Mouse (Mus musculus) ovary, postnatal 10 days (tissue): ENCODE data around the gene Bcl2l1.

Source experiments
- DNase-seq: peaks from one replicate; pipeline ENCODE4 v3.0.0; 2022; ENCODE audit warnings: low spot score

Gene Bcl2l1

DNA sequence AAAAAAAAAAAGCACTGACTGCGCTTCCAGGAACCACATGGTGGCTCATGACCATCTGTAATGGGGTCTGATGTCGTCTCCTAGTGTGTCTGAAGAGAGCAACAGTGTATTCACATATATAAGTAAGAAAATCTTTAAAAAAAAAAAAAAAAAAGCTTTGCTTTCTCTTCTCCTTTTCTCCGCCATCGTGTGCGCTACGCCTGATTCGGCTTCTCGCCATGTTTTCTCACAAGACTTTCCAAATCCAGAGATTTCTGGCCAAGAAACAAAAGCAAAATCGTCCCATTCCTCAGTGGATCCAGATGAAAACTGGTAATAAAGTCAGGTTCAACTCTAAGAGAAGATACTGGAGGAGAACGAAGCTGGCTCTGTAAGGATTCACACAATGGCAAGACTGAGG lies 29.2 kb downstream of the Bcl2l1 start:
- DNase-seq = no peak

DNA sequence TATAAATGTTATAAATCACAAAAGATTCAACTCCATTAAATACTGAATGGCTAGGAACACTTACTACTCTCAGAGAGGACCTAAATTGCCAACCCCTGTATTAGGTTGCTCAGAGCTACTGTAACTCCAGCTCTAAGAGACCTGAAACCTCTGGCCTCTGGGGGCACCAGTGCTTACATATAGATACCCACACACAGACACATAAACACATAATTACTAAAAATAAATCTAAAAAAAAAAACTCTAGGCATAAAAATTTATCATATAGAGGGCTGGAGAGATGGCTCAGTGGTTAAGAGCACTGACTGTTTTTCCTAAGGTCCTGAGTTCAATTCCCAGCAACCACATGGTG lies 30.8 kb downstream of the Bcl2l1 start:
- no peak for DNase-seq

DNA sequence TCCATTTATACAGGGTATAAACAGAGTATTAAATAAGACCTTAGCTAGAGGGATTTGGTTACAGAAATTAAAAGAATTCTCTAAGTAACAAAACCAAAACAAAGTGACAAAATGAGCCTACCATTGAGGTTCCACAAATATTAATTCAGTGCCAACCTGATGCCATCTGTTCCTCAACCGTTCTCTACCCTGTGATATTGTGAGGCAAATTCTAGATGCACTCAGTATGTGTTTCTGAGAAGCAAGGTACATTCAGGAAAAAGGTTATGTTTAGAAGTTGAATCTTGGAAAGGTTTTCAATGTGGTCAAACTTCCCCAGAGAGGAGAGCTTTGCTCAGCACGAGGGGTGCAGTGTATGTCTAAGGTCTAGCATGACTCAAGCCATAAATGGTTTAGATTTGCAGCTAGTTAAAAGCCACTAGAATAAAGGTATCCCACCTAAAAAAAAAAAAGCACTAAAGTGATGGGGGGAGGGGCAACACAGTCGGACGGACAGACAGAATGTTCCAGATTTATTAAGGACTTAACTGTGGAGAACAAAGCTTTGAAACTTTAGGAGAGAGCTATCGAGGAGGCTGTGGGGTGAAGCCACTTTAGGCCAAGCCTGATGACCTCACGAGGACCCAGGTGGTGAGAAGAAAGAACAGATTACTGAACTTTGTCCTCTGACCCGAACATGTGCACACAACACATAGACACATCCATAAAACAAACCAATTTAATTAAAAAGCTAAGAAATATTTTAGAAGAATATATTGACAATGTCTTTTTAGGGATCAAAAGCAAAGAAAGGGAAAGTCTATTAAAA lies 31.4 kb downstream of the Bcl2l1 start:
- no peak for DNase-seq

DNA sequence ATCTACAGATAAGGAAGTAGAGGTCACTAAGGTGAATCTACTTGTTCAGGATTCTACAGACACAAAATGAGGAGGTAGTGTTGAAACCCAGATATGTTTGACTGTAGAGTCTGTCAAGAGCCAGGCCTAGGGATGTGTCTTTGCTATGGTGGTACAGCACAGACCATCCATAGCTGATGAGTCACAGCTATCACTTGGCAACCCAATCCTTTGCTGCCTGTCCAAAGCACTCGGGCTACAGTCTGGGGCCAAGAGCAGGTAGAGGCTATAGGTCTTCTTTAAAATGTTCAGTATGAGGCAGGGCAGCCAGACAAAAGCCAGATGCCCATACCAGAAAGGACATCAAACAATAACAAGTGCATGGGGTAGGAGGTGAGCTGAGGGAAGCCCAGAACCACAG lies 33.9 kb downstream of the Bcl2l1 start:
- no peak for DNase-seq

DNA sequence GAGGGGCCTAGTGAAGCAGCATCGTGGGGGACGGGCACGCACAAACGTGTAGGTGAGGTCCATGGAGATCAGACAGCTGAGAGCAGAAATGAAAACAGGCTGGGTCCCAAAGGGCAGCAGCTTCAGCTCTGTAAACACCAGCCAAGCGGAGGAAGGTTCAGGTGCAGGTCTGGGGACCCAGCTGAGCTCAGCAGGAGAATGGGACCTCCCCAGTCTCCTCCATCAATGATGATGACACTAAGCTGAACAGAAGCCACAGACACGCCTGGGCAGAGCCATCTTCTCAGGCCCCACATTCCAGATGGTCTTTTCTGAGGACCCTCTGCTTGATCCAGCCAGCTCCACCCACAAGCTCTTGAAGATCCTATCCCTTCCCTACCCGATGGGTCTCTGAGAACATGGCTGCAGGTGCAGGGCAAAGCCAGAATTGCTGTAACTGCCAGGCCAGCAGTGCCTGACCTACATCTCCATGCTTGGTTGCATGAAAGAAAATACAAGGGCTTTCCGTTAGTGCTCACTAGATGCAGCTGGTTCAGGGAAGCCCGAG lies 37.2 kb downstream of the Bcl2l1 start:
- no peak for DNase-seq

DNA sequence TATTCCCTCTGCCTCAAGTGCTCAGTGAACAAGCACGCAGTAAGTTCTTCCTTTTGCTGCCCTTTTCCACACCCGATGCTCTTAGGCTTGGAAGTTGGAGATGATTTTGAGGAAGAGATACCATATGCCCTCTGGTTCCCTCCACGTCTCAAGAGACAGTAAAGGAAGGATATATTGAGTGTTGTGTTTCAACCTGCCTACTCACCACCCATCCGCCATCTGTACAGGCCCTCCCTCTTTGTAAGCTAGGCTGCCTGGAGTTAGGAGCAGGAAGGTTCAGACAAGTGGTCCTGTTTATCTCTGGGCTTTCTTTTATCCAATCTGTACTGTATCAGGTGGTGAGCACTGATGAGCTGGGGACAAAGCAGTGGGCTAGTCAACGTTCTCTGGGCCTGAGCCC lies 38.1 kb downstream of the Bcl2l1 start:
- no peak for DNase-seq

DNA sequence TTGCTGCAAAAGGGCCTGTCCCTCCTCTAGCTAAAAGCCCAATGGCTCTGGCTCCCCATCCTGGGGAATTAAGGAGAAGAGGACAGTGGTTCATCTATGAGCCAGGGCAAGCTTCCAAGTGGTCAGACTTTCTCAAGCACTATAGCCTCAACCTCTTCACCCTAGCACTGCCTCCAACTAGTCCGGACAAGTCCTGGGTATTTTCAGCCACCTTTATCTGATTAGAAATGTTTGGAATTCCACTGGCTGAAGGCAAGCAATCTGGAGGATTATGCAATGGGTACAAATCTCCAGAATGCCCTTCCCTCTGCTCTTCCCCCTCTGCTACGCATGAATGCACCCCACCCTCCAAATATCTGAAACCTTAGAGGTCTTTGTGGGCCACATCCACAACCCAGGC lies 39.1 kb downstream of the Bcl2l1 start:
- DNase-seq = no peak

DNA sequence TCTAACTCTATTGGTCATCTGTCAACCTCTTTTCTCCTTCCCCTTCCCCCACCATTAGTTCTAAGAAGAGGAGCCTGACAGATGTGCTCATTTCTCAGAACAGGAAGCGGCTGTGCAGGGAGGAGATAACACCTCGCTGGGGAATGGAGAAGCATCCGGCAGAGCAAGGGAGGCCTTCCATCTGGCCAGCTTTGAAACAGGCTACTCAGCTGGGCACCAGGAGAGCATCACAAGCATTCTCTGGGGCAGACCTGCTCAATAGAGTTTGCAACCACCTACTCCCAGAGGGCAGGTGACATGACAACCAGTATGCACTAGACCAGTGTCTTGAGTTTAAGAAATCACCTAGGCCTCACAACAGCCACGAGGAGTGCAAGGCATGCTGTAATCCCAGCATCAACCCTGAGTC lies 41.9 kb downstream of the Bcl2l1 start:
- DNase-seq = no peak

DNA sequence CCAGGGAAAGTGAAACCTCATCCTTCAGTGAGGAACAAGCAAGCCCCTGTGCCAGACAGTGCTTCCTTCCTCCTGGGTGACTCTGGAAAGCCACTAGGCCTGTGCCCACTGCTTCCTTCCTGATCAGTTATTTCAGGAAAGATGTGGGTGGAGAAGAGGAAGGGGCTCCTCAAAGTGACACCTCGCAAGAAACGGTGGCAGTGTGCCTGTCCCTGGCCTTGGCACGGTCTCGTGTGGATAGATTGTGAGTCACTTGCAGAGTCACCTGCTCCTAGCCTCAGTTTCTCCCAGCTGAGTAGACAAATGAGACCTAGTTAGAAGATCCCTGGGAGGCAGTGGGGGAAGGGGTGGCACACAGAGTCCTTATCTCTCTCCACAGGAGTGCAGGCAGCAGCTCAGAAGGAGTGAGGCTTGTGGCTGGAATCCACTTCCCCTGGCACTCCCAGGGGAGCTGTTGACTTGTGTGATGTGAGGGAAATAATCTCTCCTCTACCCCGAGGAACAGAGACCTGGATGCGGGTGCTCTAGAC lies 42.6 kb downstream of the Bcl2l1 start:
- no peak for DNase-seq

DNA sequence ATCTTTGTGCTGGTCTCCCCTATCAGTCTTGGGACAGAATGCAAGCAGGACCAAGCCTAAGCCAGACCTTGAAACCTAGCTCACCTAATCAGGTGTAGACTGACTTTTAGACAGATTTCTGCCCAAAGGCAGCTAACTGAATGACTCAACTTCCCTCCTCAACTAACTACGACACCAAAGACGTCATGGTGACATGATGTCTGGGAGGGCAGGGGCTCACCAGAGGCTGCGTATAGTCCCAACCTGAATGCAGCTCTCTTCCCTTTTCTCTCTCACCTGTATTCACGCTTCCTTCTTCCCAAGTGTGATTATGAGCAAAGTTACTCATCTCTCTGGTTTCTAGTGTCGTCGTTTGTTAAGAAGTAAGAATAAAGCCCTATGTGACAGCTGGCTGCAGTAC lies 44.0 kb downstream of the Bcl2l1 start:
- no peak for DNase-seq

DNA sequence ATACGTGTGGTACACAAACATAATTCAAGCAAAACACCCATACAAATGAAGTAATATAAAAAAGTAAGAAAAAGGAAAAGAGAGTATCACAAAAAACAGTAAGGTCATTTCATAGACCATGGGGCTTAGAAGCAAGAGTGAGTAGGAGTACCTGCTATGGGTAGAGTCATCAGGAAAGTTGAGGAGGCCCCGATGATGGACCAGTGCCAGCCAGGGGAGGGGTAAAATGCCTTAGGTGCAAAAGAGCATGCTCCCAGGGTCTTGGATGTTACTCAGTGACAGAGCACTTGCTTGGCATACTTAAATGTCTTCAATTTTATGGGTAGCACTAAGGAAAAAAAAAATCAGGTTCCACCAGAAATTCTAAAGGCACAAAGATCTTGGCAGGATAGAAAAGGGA lies 44.4 kb downstream of the Bcl2l1 start:
- no peak for DNase-seq

DNA sequence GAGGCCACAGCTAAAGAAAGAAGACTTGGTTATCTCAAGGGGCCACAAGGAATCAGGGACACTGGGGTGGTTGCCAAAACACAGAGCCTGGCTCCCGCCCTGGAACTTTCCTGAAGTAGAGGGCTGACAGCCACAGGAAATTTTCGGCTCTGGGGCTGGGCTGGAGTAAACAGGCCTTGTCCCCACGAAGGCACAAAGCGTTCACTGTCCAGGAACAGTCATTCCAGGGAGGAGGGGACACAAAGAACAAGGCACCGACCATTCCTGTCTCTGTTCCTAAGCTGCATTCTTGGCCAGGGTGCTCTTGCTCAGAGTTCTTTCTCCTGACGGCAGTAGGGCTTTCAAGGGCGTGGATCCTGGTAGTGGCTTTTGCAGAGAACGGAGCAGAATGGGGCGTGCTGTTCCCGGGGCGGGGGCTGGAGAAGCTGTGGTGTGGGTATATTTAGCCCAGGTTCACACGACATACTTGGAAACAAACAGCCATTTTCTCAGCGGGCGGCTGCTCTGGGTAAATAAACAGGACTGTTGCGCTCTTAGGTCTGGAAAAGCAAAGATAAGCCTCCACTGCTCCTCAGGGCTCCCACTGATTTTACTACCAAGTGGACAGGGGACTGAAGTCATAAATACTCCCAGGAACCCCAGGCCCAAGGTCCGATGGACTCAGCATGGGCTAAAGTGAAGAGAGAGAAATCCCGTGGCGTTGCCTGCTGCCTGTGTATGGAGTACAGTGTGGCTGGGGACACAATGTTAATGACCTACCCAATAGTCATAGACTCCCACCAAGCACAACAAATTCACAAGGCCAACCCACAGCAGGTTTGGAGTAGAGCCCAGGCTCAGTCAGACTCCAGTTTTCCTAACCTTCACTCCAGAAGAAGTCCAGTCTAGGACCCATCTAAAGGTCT lies 45.8 kb downstream of the Bcl2l1 start:
- DNase-seq = no peak

DNA sequence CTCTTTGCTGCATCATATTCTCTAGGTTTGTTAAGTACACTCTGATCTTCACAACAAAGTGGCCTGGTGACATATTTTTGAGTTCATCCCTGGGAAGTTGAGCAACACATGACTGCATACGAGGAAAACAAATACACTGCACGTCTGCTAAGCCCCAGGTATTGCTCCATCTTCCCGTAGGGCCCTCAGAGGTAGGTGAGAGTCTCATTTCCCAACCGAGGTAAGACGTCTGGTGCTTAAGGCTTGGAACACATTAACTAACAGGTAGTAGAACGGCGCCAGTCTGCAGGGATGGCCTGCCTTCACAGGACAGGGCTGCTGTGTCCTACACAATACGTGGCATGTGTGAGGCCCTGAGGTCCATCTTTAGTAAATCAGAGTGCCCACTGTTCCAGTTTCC lies 46.9 kb downstream of the Bcl2l1 start:
- DNase-seq = no peak

DNA sequence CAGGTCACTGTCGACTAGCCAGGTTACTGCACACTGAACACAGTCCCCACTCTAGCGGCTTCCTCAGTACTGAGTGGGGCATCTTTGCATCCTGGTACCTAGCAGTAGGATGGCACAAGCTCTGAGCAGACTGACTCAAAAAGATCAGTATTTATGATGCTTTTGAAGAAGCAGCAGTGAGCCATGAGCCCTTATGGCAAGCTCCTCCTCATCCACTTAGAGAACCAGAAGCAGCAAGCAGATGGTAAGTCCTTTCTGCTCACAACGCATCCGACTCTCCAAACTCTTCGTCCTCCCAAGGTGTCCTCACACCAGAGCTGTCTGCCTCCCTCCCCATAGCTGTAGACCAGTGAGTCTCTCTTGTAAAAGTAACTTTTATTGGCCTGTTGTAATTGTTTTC lies 48.3 kb downstream of the Bcl2l1 start:
- no peak for DNase-seq

DNA sequence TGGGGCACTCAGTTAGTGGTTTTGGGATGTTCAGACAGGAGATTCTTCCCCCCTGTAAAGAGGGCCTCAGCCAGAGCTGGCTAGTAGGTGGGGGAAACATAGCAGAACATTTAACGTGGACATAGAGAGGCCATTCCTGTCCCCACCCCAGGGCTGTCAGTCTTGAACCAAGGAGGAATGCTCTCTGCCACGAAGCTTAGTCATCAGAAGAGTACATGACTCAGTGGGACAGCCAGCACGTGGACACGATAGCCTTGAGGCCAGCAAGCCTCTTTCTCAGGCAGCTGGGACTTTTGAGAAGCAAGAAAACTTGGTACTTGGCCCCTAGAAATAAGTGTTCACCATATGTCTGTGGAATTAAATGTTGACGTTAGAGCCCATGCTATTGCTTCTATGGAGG lies 48.9 kb downstream of the Bcl2l1 start:
- DNase-seq = no peak

DNA sequence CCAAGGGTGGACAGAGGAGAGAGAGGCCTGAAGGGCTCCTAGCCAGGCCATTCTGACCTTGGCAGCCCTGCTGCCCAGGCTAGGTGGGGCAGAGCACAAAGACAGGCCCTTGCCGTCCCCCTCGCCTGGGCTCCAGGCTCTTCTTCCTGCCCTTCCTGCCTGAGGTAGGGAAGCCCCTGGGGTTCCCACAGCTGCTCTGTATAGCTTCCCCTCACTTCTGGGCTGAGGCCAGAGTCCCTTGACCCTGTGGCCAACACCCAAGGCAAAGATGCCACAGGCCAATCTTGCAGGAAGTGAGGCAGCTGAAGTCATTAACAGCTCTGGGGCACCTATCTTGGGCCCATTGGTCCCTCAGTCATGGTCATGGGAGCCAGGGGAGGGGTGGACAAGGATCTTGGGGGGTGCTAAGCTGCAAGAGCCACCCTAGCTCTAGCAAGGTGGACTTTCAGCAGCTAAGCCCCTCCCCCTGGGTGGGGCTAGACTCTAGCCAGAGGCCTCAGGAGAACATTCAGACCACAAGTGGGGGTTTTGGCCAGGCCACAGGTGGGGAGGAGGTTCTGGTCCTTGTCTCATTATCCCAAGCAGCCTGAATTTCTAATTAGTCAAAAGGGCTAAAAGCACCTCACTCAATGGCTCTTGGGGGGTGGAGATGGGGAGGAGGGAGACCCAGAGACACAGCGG lies 50.4 kb downstream of the Bcl2l1 start:
- no peak for DNase-seq

DNA sequence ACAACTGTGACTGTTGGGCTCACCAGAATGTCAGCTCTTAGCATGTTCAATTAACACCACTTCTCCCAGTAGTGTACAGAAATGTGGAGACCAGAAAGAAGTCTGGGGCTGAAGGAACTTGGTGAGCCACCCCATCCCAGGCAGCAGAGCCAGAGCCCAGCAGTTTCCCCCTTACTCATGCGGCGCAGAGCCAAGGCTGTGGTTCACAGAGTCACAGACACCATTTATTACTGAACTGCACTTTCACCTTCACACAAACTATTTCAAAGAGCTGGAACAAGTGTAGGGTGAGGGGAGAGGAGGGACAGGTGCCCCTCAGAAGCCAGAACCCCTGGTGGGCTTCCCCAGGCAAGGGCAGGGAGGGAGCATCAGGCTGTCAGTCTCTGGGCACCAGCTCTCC lies 51.1 kb downstream of the Bcl2l1 start:
- no peak for DNase-seq

DNA sequence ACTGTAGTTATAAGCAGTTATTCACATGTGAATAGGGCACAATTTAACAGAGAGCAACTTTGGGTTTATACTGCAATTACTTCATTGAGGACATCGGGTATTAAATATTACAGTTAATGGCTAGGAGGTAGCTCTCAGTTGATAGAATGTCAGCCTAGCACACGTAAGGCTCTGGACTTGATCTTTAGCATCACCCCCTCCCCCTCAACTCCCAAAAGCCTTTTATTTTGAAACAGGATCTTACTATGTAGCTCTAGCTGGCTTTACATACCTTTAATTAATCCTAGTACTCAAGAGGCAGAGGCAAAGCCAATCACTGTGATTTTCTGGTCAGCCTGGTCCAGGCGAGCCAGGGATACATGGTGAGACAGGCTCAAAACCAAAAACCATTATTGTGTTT lies 54.4 kb downstream of the Bcl2l1 start:
- DNase-seq = no peak

DNA sequence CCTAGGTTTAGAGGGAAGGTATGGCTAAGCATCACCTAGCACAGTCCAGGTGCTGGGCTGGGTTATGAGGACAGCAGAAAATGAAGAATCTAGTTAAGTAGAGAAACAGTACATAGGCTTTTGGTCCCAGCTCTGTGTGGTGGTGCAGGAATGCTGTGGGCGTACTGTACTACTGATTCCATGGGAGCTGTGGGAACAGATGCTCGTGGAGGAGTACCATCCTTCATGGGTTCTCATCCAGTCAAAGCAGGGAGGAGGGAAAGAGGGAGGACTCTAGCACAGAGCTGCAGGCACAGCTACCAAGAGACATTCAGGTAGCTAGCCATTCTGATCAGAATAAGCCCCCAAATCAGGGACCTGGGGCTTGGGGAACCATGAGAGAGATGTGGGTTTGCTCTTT lies 55.1 kb downstream of the Bcl2l1 start:
- no peak for DNase-seq

DNA sequence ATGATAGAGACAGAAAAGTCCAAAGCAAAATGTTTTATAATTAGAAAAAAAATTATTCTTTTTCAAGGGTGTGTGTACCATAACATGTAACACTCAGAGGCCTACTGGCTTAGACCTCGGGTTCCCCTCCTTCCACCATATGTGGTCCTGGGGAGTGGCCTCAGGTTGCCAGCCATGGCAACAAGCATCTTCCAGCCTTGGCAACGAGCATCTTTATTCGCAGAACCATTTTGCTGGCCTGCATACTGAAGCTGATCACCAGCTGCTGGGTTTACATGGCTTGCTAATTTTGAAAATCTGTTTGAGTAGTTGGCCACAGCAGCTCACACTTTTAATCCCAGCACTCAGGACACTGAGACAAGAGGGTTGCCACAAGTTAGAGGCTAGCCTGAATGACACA lies 55.5 kb downstream of the Bcl2l1 start:
- DNase-seq = no peak

DNA sequence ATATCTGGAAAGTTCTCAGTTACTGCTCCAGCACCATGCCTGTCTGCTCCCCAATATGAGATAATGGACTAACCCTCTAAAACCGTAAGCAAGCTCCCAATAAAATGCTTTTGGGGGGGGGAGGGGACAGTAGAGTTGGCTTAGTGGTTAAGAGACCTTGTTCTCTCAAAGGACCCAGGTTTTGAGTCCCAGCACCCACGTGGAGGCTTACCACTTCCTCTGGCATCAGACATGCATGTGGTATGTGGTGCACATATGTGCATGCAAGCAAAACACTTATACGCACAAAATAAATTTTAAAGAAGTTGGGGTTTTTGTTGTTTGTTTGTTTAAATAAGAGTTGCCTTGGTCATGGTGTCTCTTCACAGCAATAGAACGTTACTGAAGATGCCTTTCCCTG lies 56.2 kb downstream of the Bcl2l1 start:
- DNase-seq = no peak

DNA sequence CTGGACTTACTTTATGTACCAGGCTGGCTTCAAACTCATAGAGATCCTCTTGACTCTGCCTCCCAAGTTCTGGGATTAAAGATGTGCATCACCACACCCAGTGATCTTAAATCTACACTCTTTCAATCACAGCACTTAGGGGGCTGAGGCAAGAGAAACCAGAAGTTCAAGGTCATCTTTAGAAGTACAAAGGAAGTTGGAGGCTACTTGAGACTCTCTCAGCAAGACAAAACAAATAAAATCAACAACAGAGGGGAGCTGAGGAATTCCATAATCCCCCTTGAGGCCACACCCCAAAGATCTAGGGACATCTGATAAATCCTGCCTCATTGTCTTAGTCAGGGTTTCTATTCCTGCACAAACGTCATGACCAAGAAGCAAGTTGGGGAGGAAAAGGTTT lies 59.3 kb downstream of the Bcl2l1 start:
- no peak for DNase-seq
